Mouse (Mus musculus) bone marrow, adult 2 months (tissue): Measurements from ENCODE around the gene Adamts12.

Experiments
- CTCF ChIP-seq: fragments of 200-500 bp; IDR thresholded peaks from 2 replicates; pipeline ENCODE4 v1.5.1; 2011; ENCODE audit warnings: low read length, control low read depth; ENCODE audit not compliant: control insufficient read depth, insufficient read depth
- POLR2A ChIP-seq: fragments of 200-500 bp; IDR thresholded peaks from 2 replicates; pipeline ENCODE4 v1.6.1; 2011; ENCODE audit warnings: low read depth, mild to moderate bottlenecking, control low read depth, low read length, borderline replicate concordance; ENCODE audit not compliant: control insufficient read depth

DNA sequence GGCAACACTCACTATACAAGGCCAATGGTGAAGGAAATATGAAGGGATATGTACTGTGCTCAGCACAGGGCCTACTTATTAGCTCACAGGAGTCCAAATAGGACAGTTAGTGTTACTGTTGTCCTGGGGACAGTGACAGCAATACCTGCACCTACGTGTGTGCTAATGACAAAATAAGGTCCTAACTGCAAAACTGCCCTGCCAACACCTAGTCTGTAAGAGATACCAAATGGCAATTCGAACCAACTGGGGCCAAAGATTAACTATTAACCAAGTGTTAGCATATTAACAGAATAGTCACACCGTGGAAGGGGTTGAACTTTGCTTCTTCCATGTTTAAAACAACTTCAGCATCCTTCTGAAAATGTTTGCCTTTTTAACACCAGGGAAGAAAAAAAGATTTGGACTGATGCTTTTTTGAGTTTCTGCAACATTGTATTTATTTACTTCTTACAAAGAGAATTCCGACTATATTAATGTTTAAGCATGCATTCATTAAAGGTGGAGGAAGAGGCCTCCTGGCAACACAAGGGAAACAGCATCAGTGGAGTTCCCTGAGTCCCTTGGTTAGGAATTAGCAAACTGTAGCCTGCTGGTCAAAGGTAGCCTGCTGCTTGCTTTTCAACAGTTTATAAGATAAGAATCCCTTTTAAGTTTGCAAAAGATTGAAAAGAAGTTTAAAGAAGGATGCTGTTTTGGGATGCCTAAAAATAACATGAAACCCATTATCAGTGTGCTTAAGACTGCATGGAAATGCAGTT lies 37.6 kb upstream of the Adamts12 start:
- TF ChIP-seq CTCF (no peak), POLR2A (no peak)
